Mouse (Mus musculus): ENCODE measurements around the gene Creb5.

DNA sequence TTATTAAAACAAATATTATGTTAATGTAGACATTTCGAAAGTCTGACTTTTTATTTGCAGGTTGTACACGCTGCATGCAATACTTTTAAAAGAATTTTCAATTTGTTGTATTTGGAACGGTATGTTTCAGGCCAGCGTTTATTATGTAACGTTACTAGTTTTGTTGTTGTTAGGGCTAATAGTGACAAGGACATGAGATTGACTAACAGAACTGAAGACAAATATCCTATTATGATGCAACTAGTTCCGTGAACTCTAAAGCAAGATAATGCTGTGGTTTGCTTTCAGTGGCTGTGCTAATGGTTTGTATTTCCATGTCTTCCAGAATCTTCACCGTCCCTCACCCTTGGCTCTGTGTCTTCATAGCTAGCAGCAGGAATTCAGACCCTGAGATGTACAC, 357.9 kb downstream of the Creb5 start:
- TF ChIP-seq CTCF (IDR thresholded peaks at IDR 0.05; ENCODE audit: low read depth) (no peak), EP300 (IDR thresholded peaks at IDR 0.05; ENCODE audit: low read depth) (no peak)
